Mouse (Mus musculus) neural tube, embryonic 13.5 days (tissue): ENCODE measurements around the gene Dnajc16. TPM values are rescaled to one million over a fixed set of nuclear protein-coding genes. Genes with fewer than 3 reads are reported as not detected.
A peak's percentile ranks its signal among the peaks of the same experiment; 100 is the strongest.

Experiments used
- ATAC-seq: fragments of 200-750 bp; cut with Nextera tagmentation; 2 replicates; pipeline ENCODE4 v1.8.0; 2017; ENCODE audit warnings: low read depth, mild to moderate bottlenecking, moderate TSS enrichment, moderate library complexity
- H3K27ac ChIP-seq: fragments of 300-500 bp; sonication (generic); replicated peaks from 2 replicates; pipeline ENCODE4 v1.5.1; 2015; ENCODE audit warnings: moderate library complexity, mild to moderate bottlenecking, inconsistent platforms
- H3K27me3 ChIP-seq: fragments of 300-500 bp; sonication (generic); 2 replicates; pipeline ENCODE4 v1.6.1; 2015; ENCODE audit warnings: mild to moderate bottlenecking, inconsistent platforms
- H3K36me3 ChIP-seq: fragments of 300-500 bp; sonication (generic); 2 replicates; pipeline ENCODE4 v1.6.1; 2015; ENCODE audit warnings: mild to moderate bottlenecking, inconsistent platforms
- H3K4me1 ChIP-seq: fragments of 300-500 bp; sonication (generic); replicated peaks from 2 replicates; pipeline ENCODE4 v1.6.1; 2015; ENCODE audit warnings: inconsistent platforms
- H3K4me2 ChIP-seq: fragments of 300-500 bp; sonication (generic); 2 replicates; pipeline ENCODE4 v1.6.1; 2015; ENCODE audit warnings: inconsistent platforms, mild to moderate bottlenecking, moderate library complexity
- H3K4me3 ChIP-seq: fragments of 300-500 bp; sonication (generic); 2 replicates; pipeline ENCODE4 v1.5.1; 2015; ENCODE audit warnings: mild to moderate bottlenecking, inconsistent platforms
- H3K9ac ChIP-seq: fragments of 300-500 bp; sonication (generic); 2 replicates; pipeline ENCODE4 v1.6.1; 2015; ENCODE audit warnings: moderate library complexity, mild to moderate bottlenecking, inconsistent platforms
- H3K9me3 ChIP-seq: fragments of 300-500 bp; sonication (generic); 2 replicates; pipeline ENCODE4 v1.6.1; 2016; ENCODE audit warnings: inconsistent platforms
- whole genome bisulfite sequencing: fragments of 180-500 bp; shearing (Covaris S2); methylation state at CpG from one replicate; pipeline ENCODE4 v1.1.7; 2015; 5-methylcytosine and 5-hydroxymethylcytosine counted together
- polyA plus RNA-seq: library from polyadenylated mRNA; unstranded; fragments of >200 nt; fragmentation: Nextera tagmentation; extraction: Ambion mirVana; gene quantifications from 2 replicates; pipeline ENCODE4 v1.2.1, GENCODE M21; 2015

Dnajc16 gene
- polyA plus RNA-seq, 1 experiment from 2014 or later, result 6.6 TPM

DNA sequence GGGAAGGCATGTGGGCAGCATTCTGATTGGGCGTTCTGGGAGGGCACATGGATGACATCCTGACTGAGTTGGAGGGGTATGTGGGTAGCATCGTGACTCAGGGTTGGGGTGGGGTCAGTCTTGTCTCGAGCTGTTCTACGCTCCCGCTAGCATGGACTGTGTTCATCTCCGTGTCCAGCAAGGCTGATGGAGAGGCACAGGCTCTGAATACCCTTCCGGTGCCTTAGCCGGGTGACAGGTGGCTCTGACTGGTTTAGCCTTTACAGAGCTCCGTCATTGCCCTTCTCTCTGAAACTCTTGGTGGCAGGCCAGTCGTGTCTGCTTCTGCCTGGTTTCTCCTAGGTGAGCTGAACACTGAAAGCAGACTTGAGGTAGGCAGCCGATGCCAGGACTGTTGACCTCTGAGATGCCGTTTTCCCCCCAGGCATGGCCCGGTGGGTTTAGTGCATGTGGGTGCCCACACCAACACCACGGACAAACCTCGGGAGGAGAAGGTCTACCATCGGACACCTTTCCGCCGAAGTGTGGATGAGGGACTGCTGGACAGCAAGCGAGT lies 35.3 kb downstream of the Dnajc16 start:
- no peak for ATAC-seq
- H3K4me1 ChIP-seq, result no peaks in the 10 kb centered on the region
- H3K4me3 ChIP-seq, result no peak overlapping the region
- WGBS, result 92% methylated on average over 19 of the region's 19 CpGs
- no peak overlapping the region for H3K4me2 ChIP-seq
- no peaks in the 10 kb centered on the region for H3K9me3 ChIP-seq
- H3K36me3 ChIP-seq, result 0 out of 2 replicates have a peak, but pooled peaks cover 10% of the 10 kb centered on the region
- no peak overlapping the region for H3K9ac ChIP-seq
- H3K27ac ChIP-seq, result no peak overlapping the region
- no peaks in the 10 kb centered on the region for H3K27me3 ChIP-seq

- Histone ChIP-seq H3K4me2 (no peak overlapping the region), H3K4me1 (no peaks in the 10 kb centered on the region), H3K9ac (no peak overlapping the region), H3K27me3 (no peaks in the 10 kb centered on the region), H3K36me3 (no peaks in the 10 kb centered on the region), H3K4me3 (no peak overlapping the region), H3K27ac (no peak overlapping the region), H3K9me3 (no peaks in the 10 kb centered on the region)
- 10% methylated on average over 4 of the region's 4 CpGs for WGBS
- no peak for ATAC-seq
Measured at GRCm38 (mm10) chr4:141752076-141752421, 38.7 kb downstream of the Dnajc16 start.

DNA sequence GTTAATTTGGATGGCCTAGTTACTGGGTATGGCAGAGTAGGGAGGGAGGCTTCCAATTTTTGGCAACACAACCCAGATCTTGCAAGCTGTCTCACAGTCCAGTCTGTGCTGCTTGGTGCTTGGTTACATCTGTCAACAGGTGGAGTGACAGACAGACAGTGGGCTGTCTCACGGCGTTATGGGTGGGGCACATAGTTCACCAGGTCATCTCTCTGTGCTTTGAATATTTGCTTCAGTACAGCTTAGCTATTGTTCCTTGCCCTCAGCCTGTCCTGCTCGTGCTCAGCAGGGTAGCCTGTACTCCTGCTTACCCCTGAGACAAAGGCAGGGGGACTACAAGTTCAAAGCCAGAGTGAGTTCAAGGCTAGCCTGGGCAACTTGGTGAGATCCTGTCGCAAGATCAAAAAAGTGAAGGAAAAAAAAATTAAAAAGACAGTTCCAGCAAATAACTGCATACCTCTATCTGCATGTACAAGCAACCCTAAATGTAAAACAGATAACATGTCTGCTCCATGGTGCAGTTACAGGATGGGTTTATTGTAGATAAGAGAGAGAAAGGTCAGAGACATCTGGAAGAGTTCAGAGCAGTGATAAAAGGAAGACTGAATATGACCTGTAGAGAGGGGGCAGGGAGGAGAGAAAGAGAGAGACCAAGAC lies 39.2 kb downstream of the Dnajc16 start:
- no peak for ATAC-seq
- Histone ChIP-seq H3K27ac (no peak overlapping the region), H3K4me3 (no peak overlapping the region), H3K27me3 (no peaks in the 10 kb centered on the region), H3K4me2 (no peak overlapping the region), H3K9me3 (no peaks in the 10 kb centered on the region), H3K9ac (no peak overlapping the region), H3K4me1 (0 out of 2 replicates have a peak, but pooled peaks cover 4% of the 10 kb centered on the region), H3K36me3 (no peaks in the 10 kb centered on the region)
- WGBS, result 29% methylated on average over 4 of the region's 4 CpGs

DNA sequence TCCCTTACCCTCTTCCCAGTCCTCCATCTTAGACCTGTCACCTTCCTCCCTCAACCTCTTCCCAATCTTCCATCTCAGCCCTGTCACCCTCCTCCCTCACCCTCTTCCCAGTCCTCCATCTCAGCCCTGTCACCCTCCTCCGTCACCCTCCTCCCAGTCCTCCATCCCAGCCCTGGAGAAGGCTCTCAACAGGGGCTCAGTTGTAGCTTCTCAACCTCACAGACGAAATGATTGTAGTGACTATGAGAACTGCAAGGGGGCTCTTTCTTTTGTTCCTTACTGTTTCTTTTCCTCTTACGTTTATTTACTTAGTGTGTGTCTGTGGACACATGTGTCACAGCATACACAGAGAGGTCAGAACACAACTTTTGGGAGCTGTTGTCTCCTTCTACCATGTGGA lies 39.9 kb downstream of the Dnajc16 start:
- H3K27ac ChIP-seq, result no peak overlapping the region
- H3K9me3 ChIP-seq, result no peaks in the 10 kb centered on the region
- H3K9ac ChIP-seq, result no peak overlapping the region
- ATAC-seq, result no peak
- no peaks in the 10 kb centered on the region for H3K27me3 ChIP-seq
- no peaks in the 10 kb centered on the region for H3K36me3 ChIP-seq
- H3K4me3 ChIP-seq, result no peak overlapping the region
- H3K4me2 ChIP-seq, result no peak overlapping the region
- 62% methylated on average over 3 of the region's 3 CpGs for WGBS
- 0 out of 2 replicates have a peak, but pooled peaks cover 4% of the 10 kb centered on the region for H3K4me1 ChIP-seq

- H3K9me3 ChIP-seq, result no peaks in the 10 kb centered on the region
- no peak overlapping the region for H3K27ac ChIP-seq
- no peak overlapping the region for H3K4me2 ChIP-seq
- 0 out of 2 replicates have a peak, but pooled peaks cover 4% of the 10 kb centered on the region for H3K4me1 ChIP-seq
- no peak overlapping the region for H3K9ac ChIP-seq
- WGBS, result 44% methylated on average over 11 of the region's 11 CpGs
- no peaks in the 10 kb centered on the region for H3K36me3 ChIP-seq
- no peaks in the 10 kb centered on the region for H3K27me3 ChIP-seq
- no peak overlapping the region for H3K4me3 ChIP-seq
- no peak for ATAC-seq
Measured at GRCm38 (mm10) chr4:141749557-141749956, 41.2 kb downstream of the Dnajc16 start.

DNA sequence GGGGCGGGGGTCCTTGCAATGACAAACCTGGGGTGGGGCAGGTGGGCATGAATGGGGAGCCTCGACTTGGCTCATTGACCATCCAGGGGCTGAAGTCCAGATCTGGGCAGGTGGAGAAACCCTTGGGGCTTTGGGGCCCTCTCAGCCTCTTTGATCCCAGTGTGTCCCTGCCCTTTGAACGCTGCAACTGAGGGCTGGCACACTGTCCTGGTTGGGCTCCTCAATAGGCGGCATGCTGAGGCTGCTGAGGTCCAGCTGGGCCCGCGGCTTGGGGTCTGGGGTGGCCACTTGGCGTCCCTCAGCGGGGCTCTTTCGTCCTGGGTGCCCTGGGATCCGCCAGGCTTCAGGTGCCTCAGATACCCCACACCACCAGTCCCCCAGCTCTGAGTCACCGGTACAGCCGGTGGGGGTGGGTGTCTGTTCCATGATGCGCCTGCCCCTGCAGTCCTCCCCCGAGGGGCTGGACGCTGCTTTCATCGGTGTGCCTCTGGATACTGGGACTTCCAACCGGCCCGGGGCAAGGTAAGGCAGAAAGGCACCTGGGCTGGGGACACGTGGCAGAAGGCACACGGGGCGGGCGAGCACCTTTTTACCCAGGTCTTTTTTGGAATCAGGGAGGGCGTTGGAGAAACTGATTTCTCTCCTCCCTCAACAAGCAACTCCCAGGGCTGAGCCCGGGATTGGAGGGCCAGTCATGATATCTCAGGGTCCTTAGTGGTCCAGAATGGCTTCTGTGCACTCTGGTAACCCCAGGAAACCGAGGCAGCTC lies 44.0 kb downstream of the Dnajc16 start, which contains the start of gene Agmat:
Gene Agmat (plus strand): TSS at position 95 of the 769 bp plus-strand sequence.
- no peaks in the 10 kb centered on the region for H3K9me3 ChIP-seq
- H3K27ac ChIP-seq, result no peak within 1 kb of the TSS
- H3K9ac ChIP-seq, result no peak within 1 kb of the TSS
- WGBS, result 29% methylated on average over 25 of the region's 25 CpGs
- no peaks in the 10 kb centered on the region for H3K36me3 ChIP-seq
- no peaks in the 10 kb centered on the region for H3K27me3 ChIP-seq
- H3K4me1 ChIP-seq, result 0 out of 2 replicates have a peak, but pooled peaks cover 4% of the 10 kb centered on the region
- no peak within 1 kb of the TSS for H3K4me2 ChIP-seq
- ATAC-seq, result no peak
- H3K4me3 ChIP-seq, result no peak within 1 kb of the TSS

- Histone ChIP-seq H3K27me3 (no peaks in the 10 kb centered on the region), H3K9me3 (no peaks in the 10 kb centered on the region), H3K4me3 (no peak overlapping the region), H3K4me2 (no peak overlapping the region), H3K27ac (no peak overlapping the region), H3K9ac (no peak overlapping the region), H3K4me1 (0 out of 2 replicates have a peak, but pooled peaks cover 4% of the 10 kb centered on the region), H3K36me3 (no peaks in the 10 kb centered on the region)
- no peak for ATAC-seq
- WGBS, result 92% methylated on average over 4 of the region's 4 CpGs
Measured at GRCm38 (mm10) chr4:141742381-141742780, 48.4 kb downstream of the Dnajc16 start.

GRCm38 (mm10) chr4:141741856-141742255 lies 48.9 kb downstream of the Dnajc16 start:
- no peak for ATAC-seq
- no peak overlapping the region for H3K9ac ChIP-seq
- no peaks in the 10 kb centered on the region for H3K9me3 ChIP-seq
- 77% methylated on average over 9 of the region's 9 CpGs for WGBS
- H3K4me2 ChIP-seq, result no peak overlapping the region
- no peaks in the 10 kb centered on the region for H3K36me3 ChIP-seq
- H3K27me3 ChIP-seq, result no peaks in the 10 kb centered on the region
- no peak overlapping the region for H3K27ac ChIP-seq
- no peak overlapping the region for H3K4me3 ChIP-seq
- H3K4me1 ChIP-seq, result 0 out of 2 replicates have a peak, but pooled peaks cover 3% of the 10 kb centered on the region

DNA sequence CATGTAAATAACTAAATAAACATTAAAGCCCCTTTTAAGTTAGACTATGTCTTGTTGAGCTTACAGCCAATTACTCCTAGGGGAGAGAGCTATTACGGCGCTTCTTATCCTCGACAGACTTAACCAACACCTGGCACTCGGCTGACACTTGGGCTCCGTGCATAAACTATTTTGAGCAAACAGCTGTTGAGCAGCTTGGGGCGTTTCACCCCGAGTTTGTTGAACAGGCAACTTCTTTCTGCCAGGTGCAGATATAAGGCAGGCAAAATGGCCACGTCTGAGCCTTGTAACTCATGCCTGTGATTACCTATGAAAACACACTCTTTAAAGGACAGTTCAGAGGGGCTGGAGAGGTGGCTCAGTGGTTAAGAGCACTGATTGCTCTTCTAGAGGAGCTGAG lies 52.7 kb downstream of the Dnajc16 start:
- no peak for ATAC-seq
- H3K9me3 ChIP-seq, result no peaks in the 10 kb centered on the region
- 76% methylated on average over 8 of the region's 8 CpGs for WGBS
- H3K4me1 ChIP-seq, result peaks cover 8% of the 10 kb centered on the region; the same call in 1 of the 2 replicates
- H3K27ac ChIP-seq, result no peak overlapping the region
- H3K27me3 ChIP-seq, result no peaks in the 10 kb centered on the region
- H3K36me3 ChIP-seq, result no peaks in the 10 kb centered on the region
- H3K9ac ChIP-seq, result no peak overlapping the region
- no peak overlapping the region for H3K4me2 ChIP-seq
- H3K4me3 ChIP-seq, result no peak overlapping the region

DNA sequence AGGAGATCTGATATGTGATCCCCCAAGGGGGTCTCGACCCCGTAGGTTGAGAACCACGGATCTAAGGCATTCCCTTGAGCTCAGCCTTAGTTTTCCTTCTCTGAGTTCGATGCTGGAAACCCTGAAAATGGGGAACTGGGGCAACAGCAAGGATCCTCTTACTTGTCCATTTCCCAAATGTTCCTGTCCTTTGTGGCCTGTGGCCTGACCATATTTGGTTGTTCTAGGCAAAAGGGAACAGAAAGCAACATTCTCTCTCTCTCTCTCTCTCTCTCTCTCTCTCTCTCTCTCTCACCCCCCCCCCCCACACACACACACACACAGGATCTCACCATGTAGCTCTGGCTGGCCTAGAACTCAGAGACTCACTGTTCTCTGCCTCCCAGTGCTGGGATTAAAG lies 53.9 kb downstream of the Dnajc16 start:
- Histone ChIP-seq H3K9me3 (no peaks in the 10 kb centered on the region), H3K9ac (no peak overlapping the region), H3K4me1 (peaks cover 8% of the 10 kb centered on the region; the same call in 1 of the 2 replicates), H3K4me3 (no peak overlapping the region), H3K27ac (no peak overlapping the region), H3K36me3 (no peaks in the 10 kb centered on the region), H3K4me2 (no peak overlapping the region), H3K27me3 (no peaks in the 10 kb centered on the region)
- 70% methylated on average over 4 of the region's 4 CpGs for WGBS
- no peak for ATAC-seq

DNA sequence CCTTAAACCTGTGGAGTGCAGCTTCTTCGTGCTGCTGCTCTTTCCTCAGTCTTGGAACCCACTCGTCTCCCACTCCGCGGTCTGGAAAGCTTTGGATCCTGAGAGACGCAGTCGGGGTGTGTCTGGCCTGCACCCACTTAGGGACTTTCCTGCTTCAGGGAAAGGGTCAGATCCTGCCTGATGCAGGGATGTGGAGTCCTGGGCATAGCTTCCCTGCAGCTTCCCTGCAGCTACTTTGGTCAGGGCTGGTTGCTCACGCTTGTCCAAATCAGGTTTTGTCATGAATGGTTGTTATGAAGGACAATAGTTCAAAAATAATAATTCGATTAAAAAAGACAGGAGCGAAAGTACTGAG lies 55.5 kb downstream of the Dnajc16 start:
- peak overlapping the region; percentile 60 for H3K9ac ChIP-seq
- WGBS, result 25% methylated on average over 9 of the region's 9 CpGs
- no peaks in the 10 kb centered on the region for H3K9me3 ChIP-seq
- H3K4me3 ChIP-seq, result peak overlapping the region; percentile 37
- H3K36me3 ChIP-seq, result no peaks in the 10 kb centered on the region
- ATAC-seq, result peak; percentile 64
- H3K4me1 ChIP-seq, result peaks cover 8% of the 10 kb centered on the region; the same call in 1 of the 2 replicates
- peak overlapping the region; percentile 56 for H3K4me2 ChIP-seq
- no peaks in the 10 kb centered on the region for H3K27me3 ChIP-seq
- 0 out of 2 replicates have a peak overlapping the region, but pooled peaks have one; percentile 15 for H3K27ac ChIP-seq
